Mouse (Mus musculus) olfactory bulb, adult 2 months (tissue): Measurements from ENCODE around the gene Hc.

Source experiments
- CTCF ChIP-seq: fragments of 200-500 bp; IDR thresholded peaks from 2 replicates; pipeline ENCODE4 v1.5.1; 2012; ENCODE audit warnings: low read depth, mild to moderate bottlenecking, low read length, moderate library complexity; ENCODE audit not compliant: insufficient read depth
- POLR2A ChIP-seq: fragments of 200-500 bp; IDR thresholded peaks from 2 replicates; pipeline ENCODE4 v1.6.1; 2012; ENCODE audit warnings: mild to moderate bottlenecking, low read depth, low read length, moderate library complexity; ENCODE audit not compliant: insufficient read depth

GRCm38 (mm10) chr2:34958036-34958435 lies 103.2 kb downstream of the Hc start:
- TF ChIP-seq CTCF (no peak), POLR2A (no peak)
